Mouse (Mus musculus): Measurements from ENCODE around the gene Tbx19. TPM values are rescaled to one million over a fixed set of nuclear protein-coding genes. Genes with fewer than 3 reads are reported as not detected.
A peak's percentile ranks its signal among the peaks of the same experiment; 100 is the strongest.

Gene Tbx19
- polyA plus RNA-seq, 1 experiment from 2014 or later, result not detected

DNA sequence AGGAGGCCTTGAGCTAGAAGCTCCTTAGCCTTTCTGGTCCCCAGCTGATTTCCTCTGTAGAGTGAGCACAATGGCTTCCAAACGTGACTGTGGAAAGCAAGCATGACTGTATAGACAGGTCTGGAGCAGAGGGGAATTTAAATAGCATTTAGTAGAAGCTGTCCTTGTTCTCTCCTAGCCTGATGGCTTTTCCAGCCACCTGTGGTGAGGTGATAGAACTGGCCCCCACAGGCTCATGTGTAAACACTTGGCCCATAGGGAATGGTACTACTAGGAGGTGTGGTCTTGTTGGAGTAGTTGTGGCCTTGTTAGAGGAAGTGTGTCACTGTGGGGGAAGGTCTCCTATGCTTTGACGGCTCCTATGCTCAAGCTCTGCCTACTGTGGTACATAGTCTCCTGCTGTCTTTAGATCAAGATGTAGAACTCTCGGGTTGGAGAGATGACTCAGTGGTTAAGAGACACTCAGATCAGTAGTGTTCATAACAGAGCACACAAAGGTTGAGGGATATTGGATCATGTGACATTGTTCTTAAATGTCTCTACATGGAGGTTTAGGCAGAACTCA, 34.9 kb upstream of the Tbx19 start:
- H3K27me3 ChIP-seq (ENCODE audit: control insufficient read depth, insufficient read depth, low read length), result no peaks in the 10 kb centered on the region; the same call in 1 of the 2 replicates
- H3K36me3 ChIP-seq (ENCODE audit: control insufficient read depth, insufficient read depth, low read length), result no peaks in the 10 kb centered on the region
- no peak overlapping the region for H3K4me2 ChIP-seq (ENCODE audit: low read depth)
- 74% methylated on average over 3 of the region's 3 CpGs for WGBS
- DNase-seq (ENCODE audit: low spot score), result no peak
- H3K9ac ChIP-seq (ENCODE audit: low read length), result no peak overlapping the region
- H3K4me3 ChIP-seq (ENCODE audit: low read depth, low read length), result no peak overlapping the region
- no peak for ATAC-seq (ENCODE audit: insufficient read depth, low FRiP score, low TSS enrichment)
- peaks cover 6% of the 10 kb centered on the region; the same call in 1 of the 2 replicates for H3K4me1 ChIP-seq (ENCODE audit: control insufficient read depth, insufficient read depth, low read length)
- no peak overlapping the region for H3K27ac ChIP-seq (ENCODE audit: low read depth, low read length)
- H3K9me3 ChIP-seq (ENCODE audit: control insufficient read depth, low read length), result no peaks in the 10 kb centered on the region

DNA sequence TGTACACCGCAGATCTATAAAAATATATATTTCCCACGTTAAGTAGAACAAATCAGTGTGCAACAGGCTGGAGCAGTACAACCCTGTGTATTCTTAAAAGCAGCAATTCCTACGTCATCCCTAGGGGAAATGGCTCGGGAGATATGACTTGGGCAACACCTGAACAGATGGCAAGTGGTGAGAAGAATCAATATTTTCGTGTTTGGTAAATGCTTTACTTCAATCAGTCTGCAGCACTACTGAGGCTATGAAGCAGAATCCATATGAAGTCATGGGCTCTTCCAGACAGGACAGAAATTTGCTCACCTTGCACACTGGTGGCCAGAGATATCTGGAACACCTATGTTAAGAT, 34.1 kb upstream of the Tbx19 start:
- 24% methylated on average over 5 of the region's 5 CpGs for WGBS
- Histone ChIP-seq H3K9me3 (ENCODE audit: control insufficient read depth, low read length) (no peaks in the 10 kb centered on the region), H3K27ac (ENCODE audit: low read depth, low read length) (no peak overlapping the region), H3K4me2 (ENCODE audit: low read depth) (peak overlapping the region; percentile 71), H3K4me1 (ENCODE audit: control insufficient read depth, insufficient read depth, low read length) (peaks cover 6% of the 10 kb centered on the region; the same call in 1 of the 2 replicates), H3K36me3 (ENCODE audit: control insufficient read depth, insufficient read depth, low read length) (no peaks in the 10 kb centered on the region), H3K4me3 (ENCODE audit: low read depth, low read length) (peak overlapping the region; percentile 56), H3K9ac (ENCODE audit: low read length) (peak overlapping the region; percentile 32), H3K27me3 (ENCODE audit: control insufficient read depth, insufficient read depth, low read length) (no peaks in the 10 kb centered on the region; the same call in 1 of the 2 replicates)
- DNase-seq (ENCODE audit: low spot score) (no peak), ATAC-seq (ENCODE audit: insufficient read depth, low FRiP score, low TSS enrichment) (no peak)

DNA sequence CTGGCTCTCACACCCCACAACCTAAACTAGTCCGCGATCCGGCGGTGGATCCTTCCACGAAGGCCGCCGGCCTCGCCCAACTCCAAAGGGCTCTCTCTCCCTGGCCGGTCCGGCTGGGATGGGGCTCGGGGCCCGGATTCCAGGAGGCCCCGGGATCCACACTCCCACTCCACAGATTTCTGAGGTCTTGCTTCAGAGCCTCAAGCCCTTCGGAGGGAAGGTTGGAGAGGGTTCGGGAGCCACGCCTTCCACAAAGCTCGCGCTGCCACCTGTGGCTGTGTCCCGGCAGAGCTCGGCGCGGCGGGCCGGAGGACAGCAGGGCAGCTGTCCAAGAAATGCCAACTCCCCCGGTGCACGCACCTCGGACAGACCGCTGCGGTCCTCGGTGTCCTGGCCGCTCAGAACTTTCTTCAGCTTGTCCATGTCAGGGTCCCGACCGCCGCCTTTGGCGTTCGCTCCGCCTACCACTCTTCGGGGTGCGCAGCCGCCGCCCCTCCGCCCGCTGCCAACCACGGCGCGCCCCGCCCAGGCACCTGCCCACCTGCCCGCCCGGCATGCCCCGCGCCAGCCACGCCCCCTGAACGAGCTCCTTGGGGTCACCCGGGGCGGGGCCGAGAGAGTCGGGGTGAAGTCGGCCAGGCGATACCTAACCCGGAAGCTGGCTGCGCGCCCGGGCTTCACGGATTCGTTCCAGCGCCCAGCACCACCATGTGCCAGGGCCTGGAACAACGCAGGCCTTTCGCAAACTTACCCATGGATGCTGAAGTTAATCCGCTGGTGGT, 33.5 kb upstream of the Tbx19 start, which contains the start of gene Sft2d2:
Gene Sft2d2, minus strand, starts transcription at position 559 of the 782 bp plus-strand sequence.
- no peak within 1 kb of the TSS for H3K27ac ChIP-seq (ENCODE audit: low read depth, low read length)

DNA sequence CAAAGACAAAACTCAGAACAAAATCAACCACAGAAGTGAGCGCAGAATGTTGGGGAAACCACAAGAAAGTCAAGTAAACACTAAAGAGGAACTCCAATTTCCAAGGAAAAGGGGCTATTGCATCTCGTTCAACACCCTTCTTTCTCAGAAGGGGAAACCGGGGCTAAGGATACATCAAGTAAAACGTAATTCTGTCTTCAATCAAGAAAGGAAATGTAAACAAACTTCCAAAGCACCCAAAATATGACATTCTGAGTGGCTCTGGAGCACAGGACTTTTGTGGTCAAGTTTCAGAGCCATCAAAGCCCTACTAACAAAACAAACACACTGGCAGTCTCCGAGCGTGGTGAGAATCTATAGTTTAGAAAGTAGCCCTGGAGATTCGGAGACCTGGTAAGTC, 32.9 kb upstream of the Tbx19 start:
- Histone ChIP-seq H3K4me3 (ENCODE audit: low read depth, low read length) (peak overlapping the region; percentile 56), H3K9me3 (ENCODE audit: control insufficient read depth, low read length) (no peaks in the 10 kb centered on the region), H3K36me3 (ENCODE audit: control insufficient read depth, insufficient read depth, low read length) (no peaks in the 10 kb centered on the region), H3K4me2 (ENCODE audit: low read depth) (peak overlapping the region; percentile 71), H3K27me3 (ENCODE audit: control insufficient read depth, insufficient read depth, low read length) (no peaks in the 10 kb centered on the region; the same call in 1 of the 2 replicates), H3K27ac (ENCODE audit: low read depth, low read length) (no peak overlapping the region), H3K4me1 (ENCODE audit: control insufficient read depth, insufficient read depth, low read length) (peaks cover 6% of the 10 kb centered on the region; the same call in 1 of the 2 replicates), H3K9ac (ENCODE audit: low read length) (peak overlapping the region; percentile 32)
- ATAC-seq (ENCODE audit: insufficient read depth, low FRiP score, low TSS enrichment) (no peak), DNase-seq (ENCODE audit: low spot score) (no peak)
- 15% methylated on average over 7 of the region's 7 CpGs for WGBS

More for the DNA sequence above, 33.5 kb upstream of the Tbx19 start, which contains the start of gene Sft2d2:
- no peaks in the 10 kb centered on the region for H3K36me3 ChIP-seq (ENCODE audit: control insufficient read depth, insufficient read depth, low read length)
- H3K9me3 ChIP-seq (ENCODE audit: control insufficient read depth, low read length), result no peaks in the 10 kb centered on the region
- H3K27me3 ChIP-seq (ENCODE audit: control insufficient read depth, insufficient read depth, low read length), result no peaks in the 10 kb centered on the region; the same call in 1 of the 2 replicates
- under 1% methylated on average over 69 of the region's 69 CpGs for WGBS
- peak within 1 kb of the TSS; percentile 32 for H3K9ac ChIP-seq (ENCODE audit: low read length)
- ATAC-seq (ENCODE audit: insufficient read depth, low FRiP score, low TSS enrichment), result peak; percentile 93
- peak within 1 kb of the TSS; percentile 56 for H3K4me3 ChIP-seq (ENCODE audit: low read depth, low read length)
- H3K4me2 ChIP-seq (ENCODE audit: low read depth), result peak within 1 kb of the TSS; percentile 71
- DNase-seq (ENCODE audit: low spot score), result peak; percentile 78
- peaks cover 6% of the 10 kb centered on the region; the same call in 1 of the 2 replicates for H3K4me1 ChIP-seq (ENCODE audit: control insufficient read depth, insufficient read depth, low read length)

- H3K27ac ChIP-seq (ENCODE audit: low read depth, low read length), result no peak overlapping the region
- H3K4me2 ChIP-seq (ENCODE audit: low read depth), result peak overlapping the region; percentile 71
- no peak overlapping the region for H3K9ac ChIP-seq (ENCODE audit: low read length)
- no peaks in the 10 kb centered on the region for H3K9me3 ChIP-seq (ENCODE audit: control insufficient read depth, low read length)
- no peaks in the 10 kb centered on the region for H3K36me3 ChIP-seq (ENCODE audit: control insufficient read depth, insufficient read depth, low read length)
- peaks cover 6% of the 10 kb centered on the region; the same call in 1 of the 2 replicates for H3K4me1 ChIP-seq (ENCODE audit: control insufficient read depth, insufficient read depth, low read length)
- DNase-seq (ENCODE audit: low spot score), result no peak
- no peak overlapping the region for H3K4me3 ChIP-seq (ENCODE audit: low read depth, low read length)
- no peaks in the 10 kb centered on the region; the same call in 1 of the 2 replicates for H3K27me3 ChIP-seq (ENCODE audit: control insufficient read depth, insufficient read depth, low read length)
- no peak for ATAC-seq (ENCODE audit: insufficient read depth, low FRiP score, low TSS enrichment)
- 74% methylated on average over 10 of the region's 10 CpGs for WGBS
Measured at GRCm38 (mm10) chr1:165192714-165193264, 32.2 kb upstream of the Tbx19 start.

- no peaks in the 10 kb centered on the region for H3K36me3 ChIP-seq (ENCODE audit: control insufficient read depth, insufficient read depth, low read length)
- no peaks in the 10 kb centered on the region; the same call in 1 of the 2 replicates for H3K27me3 ChIP-seq (ENCODE audit: control insufficient read depth, insufficient read depth, low read length)
- ATAC-seq (ENCODE audit: insufficient read depth, low FRiP score, low TSS enrichment) (no peak), DNase-seq (ENCODE audit: low spot score) (no peak)
- H3K4me3 ChIP-seq (ENCODE audit: low read depth, low read length), result no peak overlapping the region
- H3K4me2 ChIP-seq (ENCODE audit: low read depth), result no peak overlapping the region
- no peaks in the 10 kb centered on the region for H3K9me3 ChIP-seq (ENCODE audit: control insufficient read depth, low read length)
- no peak overlapping the region for H3K9ac ChIP-seq (ENCODE audit: low read length)
- 95% methylated on average over 4 of the region's 4 CpGs for WGBS
- peaks cover 6% of the 10 kb centered on the region; the same call in 1 of the 2 replicates for H3K4me1 ChIP-seq (ENCODE audit: control insufficient read depth, insufficient read depth, low read length)
- no peak overlapping the region for H3K27ac ChIP-seq (ENCODE audit: low read depth, low read length)
Measured at GRCm38 (mm10) chr1:165192102-165192501, 31.5 kb upstream of the Tbx19 start.

GRCm38 (mm10) chr1:165191611-165192010, 31.0 kb upstream of the Tbx19 start:
- WGBS, result 83% methylated on average over 13 of the region's 13 CpGs
- DNase-seq (ENCODE audit: low spot score) (no peak), ATAC-seq (ENCODE audit: insufficient read depth, low FRiP score, low TSS enrichment) (no peak)

DNA sequence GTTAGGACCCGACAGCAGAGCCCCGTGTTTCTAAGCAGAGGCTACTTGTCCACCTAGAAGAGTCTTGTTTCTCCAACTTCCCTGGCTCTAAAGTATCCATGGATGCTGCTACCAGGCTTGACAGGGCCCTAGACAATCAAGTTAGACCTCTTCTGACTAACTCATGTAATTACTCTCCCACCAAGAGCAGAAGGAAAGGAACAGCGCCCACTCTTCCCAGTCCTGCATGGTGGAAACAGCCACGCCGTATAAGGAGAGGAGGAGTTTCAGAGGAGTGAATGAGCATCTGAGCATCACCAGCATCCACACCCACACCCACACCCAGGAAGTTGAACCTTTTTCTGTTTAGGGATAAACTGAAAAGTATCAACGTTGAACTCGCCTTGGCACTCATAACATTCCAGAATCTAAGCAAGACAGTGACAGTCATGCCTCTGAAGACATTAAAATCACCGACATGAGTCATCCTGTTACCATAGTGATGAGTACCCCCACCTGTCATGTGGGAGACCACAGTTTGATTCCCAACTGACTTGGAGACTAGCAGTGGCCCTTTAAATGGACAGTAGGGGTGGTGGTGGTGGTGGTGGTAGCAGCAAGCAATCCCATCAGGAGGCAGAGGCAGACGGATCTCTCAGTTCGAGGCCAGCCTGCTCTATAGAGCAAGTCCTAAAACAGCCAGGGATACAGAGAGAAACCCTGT, 30.1 kb upstream of the Tbx19 start:
- no peak for DNase-seq (ENCODE audit: low spot score)
- H3K9me3 ChIP-seq (ENCODE audit: control insufficient read depth, low read length), result no peaks in the 10 kb centered on the region
- H3K9ac ChIP-seq (ENCODE audit: low read length), result no peak overlapping the region
- H3K4me1 ChIP-seq (ENCODE audit: control insufficient read depth, insufficient read depth, low read length), result peaks cover 6% of the 10 kb centered on the region; the same call in 1 of the 2 replicates
- H3K4me2 ChIP-seq (ENCODE audit: low read depth), result no peak overlapping the region
- no peaks in the 10 kb centered on the region; the same call in 1 of the 2 replicates for H3K27me3 ChIP-seq (ENCODE audit: control insufficient read depth, insufficient read depth, low read length)
- WGBS, result 90% methylated on average over 10 of the region's 10 CpGs
- no peak overlapping the region for H3K4me3 ChIP-seq (ENCODE audit: low read depth, low read length)
- ATAC-seq (ENCODE audit: insufficient read depth, low FRiP score, low TSS enrichment), result no peak
- no peak overlapping the region for H3K27ac ChIP-seq (ENCODE audit: low read depth, low read length)
- H3K36me3 ChIP-seq (ENCODE audit: control insufficient read depth, insufficient read depth, low read length), result no peaks in the 10 kb centered on the region

More at GRCm38 (mm10) chr1:165191611-165192010, 31.0 kb upstream of the Tbx19 start:
- Histone ChIP-seq H3K27me3 (ENCODE audit: control insufficient read depth, insufficient read depth, low read length) (no peaks in the 10 kb centered on the region; the same call in 1 of the 2 replicates), H3K4me2 (ENCODE audit: low read depth) (no peak overlapping the region), H3K9me3 (ENCODE audit: control insufficient read depth, low read length) (no peaks in the 10 kb centered on the region), H3K4me1 (ENCODE audit: control insufficient read depth, insufficient read depth, low read length) (peaks cover 6% of the 10 kb centered on the region; the same call in 1 of the 2 replicates), H3K9ac (ENCODE audit: low read length) (no peak overlapping the region), H3K27ac (ENCODE audit: low read depth, low read length) (no peak overlapping the region), H3K36me3 (ENCODE audit: control insufficient read depth, insufficient read depth, low read length) (no peaks in the 10 kb centered on the region), H3K4me3 (ENCODE audit: low read depth, low read length) (no peak overlapping the region)
